Mouse (Mus musculus) bone marrow macrophage, adult 2 months (primary cell): ENCODE measurements around the gene Zfp775. TPM values are rescaled to one million over a fixed set of nuclear protein-coding genes. Genes with fewer than 3 reads are reported as not detected.

Source experiments
- H3K27ac ChIP-seq: 2 replicates; pipeline ENCODE4 v1.5.1; 2012; ENCODE audit warnings: low read depth, low read length; ENCODE audit not compliant: insufficient read depth
- H3K4me1 ChIP-seq: 2 replicates; pipeline ENCODE4 v1.6.1; 2012; ENCODE audit warnings: low read length; ENCODE audit not compliant: control insufficient read depth, insufficient read depth
- H3K4me3 ChIP-seq: 2 replicates; pipeline ENCODE4 v1.5.1; 2012; ENCODE audit warnings: mild to moderate bottlenecking, low read length, moderate library complexity; ENCODE audit not compliant: insufficient read depth
- CTCF ChIP-seq: IDR thresholded peaks from 2 replicates; pipeline ENCODE4 v1.5.1; 2012; ENCODE audit warnings: low read depth, mild to moderate bottlenecking, low read length, moderate library complexity
- POLR2A ChIP-seq: IDR thresholded peaks from 2 replicates; pipeline ENCODE4 v1.6.1; 2012; ENCODE audit warnings: mild to moderate bottlenecking, low read depth, low read length, borderline replicate concordance
- polyA plus RNA-seq: library from polyadenylated mRNA; stranded (reverse); fragments of >200 nt; gene quantifications from 2 replicates; pipeline ENCODE4 v1.2.4, GENCODE M21; 2012; ENCODE audit not compliant: missing spikeins, insufficient read depth, insufficient read length

The Zfp775 gene
- polyA plus RNA-seq, 1 experiment = 2.9 TPM

- peak overlapping the region; percentile 58 for H3K4me3 ChIP-seq
- TF ChIP-seq CTCF (no peak), POLR2A (no peak)
- H3K4me1 ChIP-seq = peaks cover 5% of the 10 kb centered on the region
These were observed 25.1 kb downstream of the Zfp775 start for GRCm38 (mm10) chr6:48626984-48627383.

GRCm38 (mm10) chr6:48627511-48627924 is 25.7 kb downstream of the Zfp775 start:
- TF ChIP-seq CTCF = no peak
- no peak for TF ChIP-seq POLR2A
- peaks cover 5% of the 10 kb centered on the region for H3K4me1 ChIP-seq
- H3K27ac ChIP-seq = no peak overlapping the region
- H3K4me3 ChIP-seq = peak overlapping the region; percentile 58

More at GRCm38 (mm10) chr6:48626984-48627383, 25.1 kb downstream of the Zfp775 start:
- no peak overlapping the region for H3K27ac ChIP-seq

- Histone ChIP-seq H3K27ac (no peak overlapping the region), H3K4me3 (peak overlapping the region; percentile 52; the same call in 1 of the 2 replicates), H3K4me1 (peaks cover 5% of the 10 kb centered on the region)
- TF ChIP-seq POLR2A (no peak), CTCF (no peak)
These were observed 26.5 kb downstream of the Zfp775 start for GRCm38 (mm10) chr6:48628377-48628776.

- no peak for TF ChIP-seq POLR2A
- Histone ChIP-seq H3K4me3 (peak overlapping the region; percentile 52), H3K27ac (no peak overlapping the region), H3K4me1 (peaks cover 5% of the 10 kb centered on the region; the same call in 1 of the 2 replicates)
These were observed 27.2 kb downstream of the Zfp775 start for GRCm38 (mm10) chr6:48628808-48629660.

GRCm38 (mm10) chr6:48629661-48630034 is 27.8 kb downstream of the Zfp775 start:
- Histone ChIP-seq H3K4me3 (peak overlapping the region; percentile 52), H3K27ac (no peak overlapping the region), H3K4me1 (peaks cover 5% of the 10 kb centered on the region; the same call in 1 of the 2 replicates)
- no peak for TF ChIP-seq CTCF
- no peak for TF ChIP-seq POLR2A

- peaks cover 5% of the 10 kb centered on the region; the same call in 1 of the 2 replicates for H3K4me1 ChIP-seq
- H3K27ac ChIP-seq = no peak overlapping the region
- H3K4me3 ChIP-seq = no peak overlapping the region
- no peak for TF ChIP-seq CTCF
These were observed 29.0 kb downstream of the Zfp775 start for GRCm38 (mm10) chr6:48630831-48631230.

GRCm38 (mm10) chr6:48635105-48635504 is 33.2 kb downstream of the Zfp775 start:
- TF ChIP-seq POLR2A (no peak), CTCF (no peak)
- no peak overlapping the region for H3K27ac ChIP-seq
- no peak overlapping the region for H3K4me3 ChIP-seq
- no peaks in the 10 kb centered on the region for H3K4me1 ChIP-seq

GRCm38 (mm10) chr6:48636515-48636914 is 34.7 kb downstream of the Zfp775 start:
- TF ChIP-seq CTCF (no peak), POLR2A (no peak)
- Histone ChIP-seq H3K27ac (no peak overlapping the region), H3K4me3 (no peak overlapping the region), H3K4me1 (no peaks in the 10 kb centered on the region)

- Histone ChIP-seq H3K4me1 (no peaks in the 10 kb centered on the region), H3K4me3 (no peak overlapping the region), H3K27ac (no peak overlapping the region)
- no peak for TF ChIP-seq POLR2A
- TF ChIP-seq CTCF = no peak
These were observed 36.1 kb downstream of the Zfp775 start for GRCm38 (mm10) chr6:48637811-48638500.

- TF ChIP-seq CTCF = no peak
- TF ChIP-seq POLR2A = no peak
- H3K4me1 ChIP-seq = no peaks in the 10 kb centered on the region
- no peak overlapping the region for H3K4me3 ChIP-seq
- no peak overlapping the region for H3K27ac ChIP-seq
These were observed 36.7 kb downstream of the Zfp775 start for GRCm38 (mm10) chr6:48638553-48638952.
